Mouse (Mus musculus) left cerebral cortex, postnatal 36 days (tissue): ENCODE measurements around the gene Fgf18. TPM values are rescaled to one million over a fixed set of nuclear protein-coding genes. Genes with fewer than 3 reads are reported as not detected.
A peak's percentile ranks its signal among the peaks of the same experiment; 100 is the strongest.

Experiments
- DNase-seq, 2 experiments: peaks; one replicate each; pipeline ENCODE4 v3.0.0; 2021 to 2022; ENCODE audit warnings: low spot score in 2 of 2, mixed read lengths in 1 of 2
- intact Hi-C: fragments of 180-260 bp; cut with DNase I; formaldehyde crosslinking; loops from one replicate; pipeline ENCODE4 v1.15.1; 2025
- total RNA-seq, 2 experiments: library from RNA; stranded (reverse); gene quantifications; 2 replicates each; pipeline ENCODE4 v1.2.3; 2021

Fgf18 gene
- 1 to 10 TPM; 2.9 to 3.7 TPM for total RNA-seq

DNA sequence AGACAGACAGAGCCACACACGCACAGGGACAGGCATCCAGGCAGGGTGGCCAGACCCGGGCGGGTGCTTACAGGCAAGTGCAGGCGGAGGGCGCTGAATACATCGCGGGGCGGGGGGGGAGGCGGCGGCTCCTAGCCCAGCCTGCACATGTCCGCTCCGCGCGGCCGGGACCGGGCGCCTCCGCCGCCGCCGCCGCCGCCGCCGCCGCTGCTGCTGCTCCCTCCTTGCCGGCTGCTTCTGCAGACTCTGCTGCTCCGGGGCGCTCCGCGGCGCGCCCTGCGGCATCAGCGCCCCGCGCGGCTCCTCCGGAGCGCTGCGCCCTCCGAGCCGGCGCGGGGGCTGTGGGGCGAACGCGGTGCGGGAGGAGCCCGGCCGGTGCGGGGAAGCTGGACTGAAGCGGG, at the start of gene Fgf18:
Fgf18 (minus strand) TSS at position 230 of the 401 bp plus-strand sequence.
- peak in 1 of 2 experiments; percentile 29 for DNase-seq
- intact Hi-C loops: loop anchor here (5.0 to 10.0 kb wide), 5 partner anchors 120 to 962 kb away; partner anchors contain the start of gene Fbxw11

DNA sequence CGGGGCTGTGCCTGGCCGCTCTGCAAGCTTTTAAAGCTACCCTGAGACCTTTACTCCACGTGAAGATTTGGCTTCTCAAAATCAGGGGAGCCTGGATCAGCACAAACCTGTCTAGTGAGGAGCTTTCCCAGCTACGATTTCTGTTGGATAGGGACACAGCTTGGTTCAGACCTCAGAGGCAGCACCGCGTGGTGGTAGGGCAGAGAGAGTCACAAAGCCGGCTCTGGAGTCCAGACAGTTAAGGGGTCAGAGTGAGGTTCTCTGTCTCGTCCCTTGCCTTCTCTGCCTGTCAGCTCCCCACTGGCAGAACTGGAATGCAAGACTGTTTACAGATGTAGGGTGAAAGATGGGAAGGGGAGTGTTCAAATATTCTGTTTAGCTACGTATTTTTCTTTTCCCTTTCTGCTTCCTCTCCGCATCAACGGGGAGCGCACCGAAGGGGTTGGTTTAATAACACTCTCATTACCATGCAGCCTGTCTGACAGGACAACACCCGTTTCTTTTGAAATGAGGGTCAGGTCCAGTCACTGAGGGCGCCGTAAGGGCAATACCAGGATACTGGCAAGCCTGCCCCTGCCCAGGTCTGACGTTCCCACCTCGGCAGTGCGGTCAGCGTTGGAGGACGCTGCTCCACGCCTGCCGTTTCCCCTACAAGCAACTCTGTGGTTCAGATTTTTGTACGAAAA, 49.4 kb upstream of the Fgf18 start:
- DNase-seq: no peak
- intact Hi-C loops: loop anchor here (2.0 kb wide), 1 partner anchor 34 kb away; the partner anchor contains the start of gene Npm1

DNA sequence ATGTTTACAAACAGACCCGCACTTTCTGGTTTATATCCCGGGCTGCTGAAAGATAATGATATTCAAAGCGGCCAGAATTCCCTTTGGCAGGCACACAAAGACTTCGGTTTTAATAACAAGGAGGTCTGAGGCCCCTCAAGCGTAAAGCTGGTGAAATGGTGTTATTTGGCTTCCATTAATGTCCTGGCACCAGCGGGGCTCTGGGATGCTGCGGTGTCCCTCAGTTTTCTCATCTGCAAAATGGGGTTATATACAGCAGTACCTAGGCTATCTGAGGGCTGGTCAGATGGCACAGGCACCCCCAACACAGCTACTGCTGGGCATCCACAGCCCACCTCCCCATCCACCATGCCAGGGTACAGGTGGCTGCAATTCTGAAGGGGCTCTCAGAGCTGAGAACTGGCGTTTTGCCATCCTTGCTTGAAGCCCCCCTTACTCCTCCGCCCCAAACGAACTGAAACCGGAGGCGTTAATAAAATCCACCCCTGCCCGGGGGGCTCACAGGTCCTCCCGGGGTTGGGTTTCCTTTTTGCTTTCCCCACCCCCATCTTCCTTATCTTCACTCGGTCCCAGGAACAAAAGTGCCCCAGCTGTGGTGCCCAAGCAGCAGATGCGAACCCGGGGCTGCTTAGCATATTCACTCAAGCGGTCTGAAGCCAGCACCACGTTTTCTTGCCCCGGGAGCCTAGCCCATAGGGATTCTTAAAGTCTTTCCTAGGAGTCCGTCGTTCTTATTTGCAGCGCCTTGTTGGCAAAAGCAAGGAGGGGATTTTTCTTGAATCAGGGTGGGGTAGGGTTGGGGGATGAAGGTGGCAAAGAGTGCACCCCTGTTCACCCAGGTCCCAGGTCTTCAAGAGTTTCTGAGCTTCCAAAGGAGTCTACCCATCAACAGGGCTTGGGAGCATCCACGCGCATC, 48.6 kb upstream of the Fgf18 start:
- intact Hi-C loops: loop anchor here (2.0 kb wide), 1 partner anchor 33 kb away; the partner anchor contains the start of gene Npm1
- no peak for DNase-seq

DNA sequence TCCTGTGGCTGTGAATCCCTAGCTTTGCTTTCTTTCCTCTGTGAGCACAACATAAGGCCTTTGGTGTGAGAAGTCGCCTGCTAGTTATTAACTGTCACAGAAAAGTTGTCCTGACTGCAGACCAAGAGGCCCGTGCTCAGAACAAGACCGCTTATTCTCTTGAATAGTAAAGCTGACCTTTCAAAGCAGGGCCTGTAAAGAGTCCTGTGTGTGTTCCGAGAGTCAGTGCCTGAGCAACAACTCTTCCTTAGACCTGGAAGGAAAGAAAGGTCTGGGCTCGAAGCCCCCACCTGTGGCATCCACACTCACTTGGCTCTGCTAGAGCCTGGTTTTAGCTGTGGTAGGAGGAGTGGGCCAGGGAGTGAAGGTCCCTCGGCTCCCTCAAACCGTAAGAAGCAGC, 47.9 kb upstream of the Fgf18 start:
- DNase-seq: no peak
- intact Hi-C loops: no loop called here

DNA sequence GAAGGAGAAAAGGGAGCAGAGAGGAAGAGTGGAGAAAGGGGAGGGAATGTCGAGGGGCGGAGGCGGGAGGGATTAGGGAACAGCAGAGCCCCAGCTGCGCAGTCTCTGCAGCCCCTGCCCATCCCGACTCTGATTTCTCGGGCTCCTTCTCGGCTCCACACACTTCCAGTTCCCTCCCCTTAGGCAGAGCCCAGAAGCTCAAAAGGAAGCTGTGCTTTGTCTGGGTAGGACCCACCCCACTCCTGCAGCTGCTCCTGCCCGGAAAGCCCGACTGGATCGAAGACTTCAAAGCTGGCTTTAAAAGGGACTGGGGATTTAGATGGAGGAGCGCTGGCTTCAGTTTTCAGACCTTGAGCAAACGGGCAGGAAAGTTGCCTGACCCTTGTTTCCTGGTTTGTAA, 46.5 kb upstream of the Fgf18 start:
- DNase-seq: no peak
- intact Hi-C loops: no loop called here

DNA sequence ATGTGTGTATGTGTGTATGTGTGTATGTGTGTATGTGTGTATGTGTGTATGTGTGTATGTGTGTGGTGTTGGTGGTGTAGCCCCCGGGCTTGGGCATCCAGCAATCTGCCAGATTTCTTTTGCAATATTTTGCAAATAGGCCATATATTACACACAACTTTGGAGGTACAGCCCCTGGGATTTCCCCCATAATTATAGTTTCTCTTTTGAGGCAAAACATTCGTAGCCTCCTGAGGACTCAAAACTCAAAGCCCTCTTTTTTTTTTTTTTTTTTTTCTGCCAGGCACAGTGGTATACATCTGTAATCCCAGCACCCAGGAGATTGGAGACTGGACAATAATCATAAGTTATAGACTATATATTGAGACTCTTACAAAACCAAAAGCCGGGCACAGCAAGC, 34.6 kb upstream of the Fgf18 start:
- intact Hi-C loops: no loop called here

DNA sequence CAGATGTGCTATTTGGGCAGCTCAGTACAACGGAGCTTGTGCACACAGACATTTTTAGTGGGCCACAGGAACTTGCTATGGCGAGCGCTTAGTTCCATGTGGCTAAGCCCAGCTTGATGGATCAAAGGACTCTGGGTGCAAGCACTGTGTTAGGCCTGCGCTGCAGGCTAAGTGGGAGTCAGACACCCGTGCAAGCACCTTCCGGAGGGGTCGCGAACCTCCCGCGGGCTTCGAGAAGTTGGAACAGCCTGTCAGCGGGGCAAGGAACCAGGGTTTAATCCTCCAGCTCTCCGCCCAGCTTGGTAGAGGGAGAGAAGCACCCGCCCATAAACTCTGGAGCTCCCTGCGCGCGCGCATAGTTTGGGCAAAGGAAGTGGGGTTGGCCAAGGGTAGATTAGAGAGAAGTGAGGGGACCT, 33.5 kb upstream of the Fgf18 start:
- intact Hi-C loops: no loop called here
- no peak for DNase-seq

More for the DNA sequence above, 34.6 kb upstream of the Fgf18 start:
- DNase-seq: no peak

DNA sequence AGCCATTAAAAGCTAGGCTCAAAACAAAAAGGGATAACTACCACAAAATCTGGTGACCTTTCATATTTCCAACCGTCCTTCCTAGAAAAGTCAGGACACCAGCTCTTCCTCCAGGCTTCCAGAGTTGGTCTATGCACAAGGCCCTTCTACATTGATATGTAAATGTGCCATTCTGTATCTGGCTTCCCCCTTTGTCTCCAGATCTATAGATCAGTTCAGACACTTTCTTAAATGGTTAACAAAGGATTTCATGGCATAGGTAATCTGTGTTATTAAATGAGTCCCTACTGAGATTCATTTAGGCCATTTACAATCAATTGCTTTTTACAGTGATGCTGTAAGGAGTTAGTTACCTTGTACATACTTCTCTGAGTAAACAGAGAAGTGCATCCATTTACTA, 32.6 kb upstream of the Fgf18 start:
- intact Hi-C loops: loop anchor here (5.0 to 10.0 kb wide), 4 partner anchors 117 to 735 kb away; no protein-coding TSS in a partner anchor

DNA sequence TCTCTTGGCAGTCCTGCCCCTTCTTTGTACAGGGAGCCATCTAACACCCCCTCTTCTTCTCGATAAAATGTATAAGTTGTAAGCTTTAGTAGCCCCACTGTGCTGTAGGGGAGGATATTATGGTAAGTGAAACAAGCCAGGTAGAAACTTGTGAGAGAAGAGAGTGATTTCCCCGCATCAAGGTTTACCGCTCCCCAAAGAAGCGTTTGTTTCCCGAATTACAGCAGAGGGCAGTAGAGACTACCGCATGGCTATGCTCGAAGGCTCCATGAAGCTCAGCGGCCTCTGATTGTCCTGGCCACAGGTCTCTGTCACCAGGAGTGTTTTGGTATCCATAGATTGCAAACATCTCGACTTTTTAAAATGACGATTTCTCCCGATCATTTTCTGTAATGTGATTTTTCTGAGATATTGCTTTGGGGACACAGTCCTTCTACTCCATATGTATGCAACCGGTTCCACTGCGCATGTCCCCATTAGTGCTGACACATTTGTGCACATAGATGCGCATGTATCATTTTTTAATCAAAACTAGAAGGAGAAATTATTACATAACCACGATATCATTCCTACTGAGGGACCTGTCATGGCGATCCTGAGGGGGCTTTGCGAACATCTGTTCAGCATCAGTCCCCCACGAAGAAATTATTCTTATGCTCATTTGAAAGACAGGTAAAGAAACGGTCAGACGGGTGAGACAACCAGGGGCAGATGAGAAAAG, 29.5 kb upstream of the Fgf18 start:
- intact Hi-C loops: loop anchor here (2.0 to 10.0 kb wide), 5 partner anchors 121 to 738 kb away; no protein-coding TSS in a partner anchor
- no peak for DNase-seq

More for the DNA sequence above, 32.6 kb upstream of the Fgf18 start:
- no peak for DNase-seq

DNA sequence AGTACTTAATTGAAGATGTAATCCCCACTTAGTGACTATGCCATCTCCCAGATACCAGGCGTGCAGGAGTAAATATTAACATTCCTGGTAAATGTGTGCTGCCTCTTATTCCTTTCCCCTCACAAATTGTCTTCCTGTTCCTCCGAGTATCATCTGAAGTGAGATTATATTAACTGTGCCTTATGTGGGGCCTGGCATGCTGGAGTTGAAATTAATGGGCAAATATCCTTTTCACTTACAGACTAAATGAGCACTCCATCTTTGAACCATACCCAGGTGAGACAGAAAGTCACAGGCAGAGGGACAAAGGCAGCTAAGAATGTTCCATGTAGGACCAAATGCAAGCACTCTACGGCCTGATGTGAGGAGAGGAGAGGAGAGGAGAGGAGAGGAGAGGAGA, 28.6 kb upstream of the Fgf18 start:
- no peak for DNase-seq
- intact Hi-C loops: loop anchor here (2.0 to 10.0 kb wide), 5 partner anchors 122 to 739 kb away; no protein-coding TSS in a partner anchor

DNA sequence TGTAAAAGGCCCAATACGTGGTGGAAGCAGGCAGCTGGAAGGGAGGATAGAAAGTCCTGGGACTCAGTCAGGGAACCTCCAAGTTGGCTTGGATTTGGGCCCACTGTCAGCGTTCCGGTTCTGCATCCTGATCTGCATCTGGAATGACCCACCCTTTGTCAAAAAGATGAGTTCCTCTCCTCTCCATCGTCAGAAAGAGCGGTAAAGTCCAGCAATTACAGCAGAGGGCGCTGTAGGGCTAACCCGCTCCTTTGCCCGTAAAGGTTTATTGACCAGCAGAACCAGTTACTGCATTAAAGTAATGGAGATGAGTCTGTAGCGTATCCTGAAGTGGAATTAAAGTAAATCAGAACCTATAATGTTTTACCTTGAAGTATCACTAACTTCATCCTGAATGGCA, 23.3 kb upstream of the Fgf18 start:
- intact Hi-C loops: loop anchor here (10.0 kb wide), 1 partner anchor 744 kb away; no protein-coding TSS in a partner anchor

DNA sequence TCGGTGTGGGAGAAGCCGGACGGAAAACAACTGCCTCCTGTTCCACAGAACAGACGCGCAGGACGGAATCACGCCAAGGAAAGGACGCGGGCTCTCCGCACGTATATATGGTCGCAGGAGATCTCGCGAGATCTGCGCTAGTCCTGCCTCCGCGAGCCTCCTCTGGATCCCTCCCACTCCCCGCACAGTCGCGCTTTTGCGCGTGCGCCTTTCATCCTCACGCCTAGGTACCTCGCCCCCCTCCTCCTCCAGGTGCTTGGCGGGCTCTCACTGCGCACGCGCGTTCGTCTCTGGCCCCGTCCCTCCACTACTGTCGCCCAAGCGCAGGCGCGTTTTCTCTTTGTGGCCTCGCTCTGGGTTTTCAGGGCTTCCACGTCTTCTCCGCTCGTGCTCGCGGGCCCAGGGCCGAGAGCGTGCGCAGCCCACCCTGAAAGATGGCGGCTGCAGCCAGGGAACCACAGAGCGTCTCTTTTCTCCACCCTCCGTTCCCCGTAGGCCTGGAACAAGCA, 15.9 kb upstream of the Fgf18 start, which contains the start of gene Npm1:
Npm1 (minus strand) TSS at position 209 of the 509 bp plus-strand sequence.
- intact Hi-C loops: loop anchor here (2.0 kb wide), 1 partner anchor 34 kb away; no protein-coding TSS in a partner anchor
- peak; percentile 100 for DNase-seq

More for the DNA sequence above, 23.3 kb upstream of the Fgf18 start:
- DNase-seq: peak in 1 of 2 experiments; percentile 35

DNA sequence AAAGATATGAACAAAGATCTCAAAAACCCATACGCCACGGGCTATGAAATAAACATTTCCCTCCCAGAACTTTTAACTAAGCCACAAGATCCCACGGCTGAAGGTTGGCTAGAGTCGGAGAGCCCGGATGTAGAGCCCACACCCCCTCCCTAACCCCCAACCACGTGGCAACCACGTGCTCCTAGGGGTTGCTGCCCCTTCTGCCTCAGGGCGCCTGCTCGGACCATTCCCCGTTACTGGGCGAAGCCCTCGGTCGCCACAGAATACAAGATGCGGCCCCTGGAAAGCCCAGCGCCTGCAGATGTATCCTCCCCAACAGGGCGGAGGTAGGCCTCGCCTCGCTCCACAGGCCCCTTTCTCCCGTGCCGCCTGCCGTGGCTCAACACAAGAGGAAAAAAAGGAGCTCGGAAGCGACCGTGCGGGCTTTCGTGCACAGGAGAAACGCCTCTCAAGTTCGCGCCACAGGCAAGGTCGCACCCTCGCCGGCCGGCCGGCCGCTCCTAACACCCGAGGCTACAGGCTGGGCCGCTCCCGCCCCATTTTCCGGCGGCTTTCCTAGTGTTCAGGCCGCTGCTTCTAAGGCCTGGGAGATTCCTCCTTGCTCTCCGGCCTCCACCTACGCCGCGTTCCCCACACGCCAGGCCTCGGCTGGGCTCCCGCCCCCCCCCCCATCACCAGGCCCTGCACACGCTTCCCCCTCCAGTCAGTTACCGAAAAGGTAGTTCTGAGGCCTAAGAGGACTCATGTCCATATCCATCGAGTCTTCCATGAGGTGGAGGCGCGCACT, 15.2 kb upstream of the Fgf18 start:
- peak; percentile 57 to 63 for DNase-seq
- intact Hi-C loops: loop anchor here (2.0 kb wide), 1 partner anchor 34 kb away; no protein-coding TSS in a partner anchor

DNA sequence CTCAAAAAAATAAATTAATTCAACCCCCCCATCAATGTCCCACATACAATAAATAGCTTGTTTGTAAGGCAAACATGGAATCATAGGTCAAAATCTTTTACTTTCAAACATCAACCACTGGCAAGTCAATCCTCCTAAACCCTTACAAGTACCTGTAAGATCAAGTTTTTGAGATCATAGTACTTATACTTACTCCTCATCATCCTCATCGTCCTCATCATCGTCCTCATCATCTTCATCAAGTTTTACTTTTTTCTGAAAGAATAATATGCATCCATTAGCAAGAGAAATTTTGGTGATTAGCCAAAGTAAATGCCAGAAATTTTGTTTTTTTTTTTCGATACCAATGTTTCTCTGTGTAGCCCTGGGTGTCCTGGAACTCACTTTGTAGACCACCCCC, 12.5 kb upstream of the Fgf18 start:
- intact Hi-C loops: no loop called here
- DNase-seq: no peak

DNA sequence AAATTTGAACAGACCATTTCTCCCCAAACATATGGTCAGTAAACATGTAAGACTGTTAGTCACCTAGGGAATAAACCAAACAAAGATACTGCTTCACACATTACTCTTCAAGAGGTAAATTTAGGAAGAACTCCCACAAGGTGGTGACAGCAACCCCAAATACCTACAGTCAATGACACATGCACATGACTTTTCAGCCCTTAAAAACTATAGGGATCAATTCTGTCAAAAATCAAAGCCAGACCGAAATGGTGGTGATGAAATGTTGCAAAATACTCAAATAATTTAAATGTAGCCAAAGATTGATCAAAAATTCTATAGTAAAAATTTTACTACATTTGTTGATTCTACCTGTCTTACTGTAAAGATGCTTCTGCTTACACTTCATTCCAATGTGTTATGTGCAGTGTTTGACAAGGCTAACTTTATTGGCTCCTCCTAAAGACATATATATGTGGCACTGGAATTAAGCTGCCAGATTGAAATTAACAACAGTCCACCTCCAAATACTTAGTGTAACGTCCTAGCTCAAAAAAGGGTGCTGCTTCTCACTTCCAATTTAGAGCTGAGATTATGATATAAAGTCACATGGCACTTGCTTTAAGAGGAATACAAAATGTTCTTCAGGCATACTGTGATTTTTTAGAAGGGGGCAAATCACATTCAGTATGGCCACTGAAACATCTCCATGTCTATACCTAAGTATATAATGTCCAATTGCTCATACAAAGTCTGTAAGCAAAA, 10.4 kb upstream of the Fgf18 start:
- intact Hi-C loops: no loop called here
- no peak for DNase-seq

DNA sequence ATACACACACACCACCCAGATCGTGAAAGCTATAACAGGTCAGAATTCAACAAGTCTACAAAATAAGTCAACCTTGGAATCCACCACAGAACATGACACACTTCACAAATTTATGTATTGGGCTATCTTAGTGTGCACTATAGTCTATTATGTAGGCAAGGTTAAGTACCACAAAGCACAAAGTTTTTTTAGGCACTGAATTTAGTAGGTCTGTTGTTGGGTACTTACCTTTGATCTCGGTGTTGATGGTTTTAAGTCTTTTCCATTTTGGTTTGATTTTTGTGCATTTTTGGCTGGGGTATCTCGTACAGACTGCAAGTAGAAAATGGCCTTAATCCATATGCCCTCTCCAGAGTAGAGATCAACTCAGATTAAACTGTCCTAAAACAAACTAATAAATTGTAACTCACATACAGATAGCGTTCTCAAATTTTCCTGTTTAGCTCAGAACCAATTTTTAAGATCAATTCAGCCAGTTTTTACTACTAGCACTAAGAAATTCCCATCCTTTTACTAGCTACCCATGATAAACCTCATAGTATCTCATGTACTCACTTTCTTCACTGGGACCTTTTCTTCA, 9.3 kb upstream of the Fgf18 start:
- DNase-seq: no peak
- intact Hi-C loops: no loop called here

DNA sequence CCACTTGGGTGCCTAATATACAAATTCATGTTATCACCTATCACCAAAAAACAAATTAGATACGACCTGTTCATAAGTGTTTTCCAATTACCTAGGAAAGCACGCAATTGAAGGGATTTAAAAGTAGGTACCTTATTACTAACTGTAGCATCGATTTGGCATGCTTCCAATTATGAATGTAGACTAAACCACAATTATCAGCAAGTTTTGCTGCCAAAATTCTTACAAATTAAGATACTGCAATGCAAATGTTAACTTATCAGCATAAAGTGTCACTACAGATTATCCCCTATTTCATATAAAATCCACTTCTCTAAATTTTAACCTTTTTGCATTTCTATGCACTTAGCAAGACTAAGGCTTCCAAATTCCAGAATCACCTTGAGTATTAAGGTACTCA, 7.3 kb upstream of the Fgf18 start:
- DNase-seq: no peak
- intact Hi-C loops: no loop called here
